Comparison of ENCODE assay signal across 11 mouse cellular contexts in the genomic region with DNA sequence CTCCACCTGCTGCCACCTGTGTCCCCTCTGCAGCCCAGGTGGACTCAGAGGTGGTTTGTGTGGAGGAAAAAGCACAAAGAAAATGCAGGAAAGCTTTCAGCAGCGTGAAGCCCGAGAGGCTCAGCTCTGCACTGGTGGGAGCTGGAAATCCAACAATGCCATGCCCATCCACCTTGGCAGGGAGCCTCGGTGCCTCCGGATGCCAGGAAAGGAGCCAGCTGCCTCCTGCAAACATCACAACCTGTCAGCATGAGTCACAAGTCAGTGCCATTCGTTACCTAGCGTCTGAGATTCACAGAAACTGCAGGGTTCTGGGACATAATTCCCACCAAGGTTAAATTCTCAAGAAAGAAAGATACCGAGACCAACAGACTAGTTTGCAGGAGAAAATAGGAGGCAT.
DNase-seq lines count a peak whose midpoint lies in the region; ATAC-seq and TF ChIP-seq lines count a peak whose summit lies in the region.
"Had no signal": no experiment of that assay in that cellular context is flagged by ENCODE, and none has a peak within 500 bp of the region (broad histone marks: within the 10 kb centered on the region; RNA-seq: fewer than 3 reads in every experiment).

No protein-coding gene starts in this region.

- no peaks in the 10 kb centered on the region for H3K9me3 ChIP-seq in hindbrain, postnatal 0 days (ENCODE audit: low read length)
- H3K9me3 ChIP-seq in hindbrain, embryonic 12.5 days (replicated peaks): no peaks in the 10 kb centered on the region

- WGBS in hindbrain, postnatal 0 days: 34% methylated on average over 7 of the region's 7 CpGs
- WGBS in hindbrain, embryonic 12.5 days: 84% methylated on average over 7 of the region's 7 CpGs

- DNase-seq in hindbrain, postnatal 0 days (ENCODE audit: low spot score): peak; percentile 68
- DNase-seq in adrenal gland, postnatal 25 days: peak; percentile 69
- DNase-seq in cerebellum, postnatal 25 days: peak; percentile 93 to 96
- DNase-seq in ovary, adult 18-20 months (ENCODE audit: low spot score): peak; percentile 19
- no peak for DNase-seq in T-cell, adult 2 months (ENCODE audit: low spot score)
- no peak for DNase-seq in gastrocnemius, adult 8-10 months (ENCODE audit: low spot score in 2 of 2)
- no peak for DNase-seq in gastrocnemius, postnatal 14 days
- DNase-seq: gastrocnemius, postnatal 36 days; lung, embryonic 14.5 days had no signal

- no peak for TF ChIP-seq CTCF in hindbrain, postnatal 0 days (IDR thresholded peaks at IDR 0.05; ENCODE audit: low read depth)

- H3K4me1 ChIP-seq in hindbrain, postnatal 0 days (ENCODE audit: insufficient read depth, low read length): peaks cover 12% of the 10 kb centered on the region; the same call in 1 of the 2 replicates
- peaks cover 30% of the 10 kb centered on the region for H3K4me1 ChIP-seq in hindbrain, embryonic 12.5 days

- H3K4me2 ChIP-seq in hindbrain, postnatal 0 days (ENCODE audit: low read depth, low read length): no peak overlapping the region
- H3K4me2 ChIP-seq in hindbrain, embryonic 12.5 days (replicated peaks): no peak overlapping the region
- H3K4me2 ChIP-seq: lung, embryonic 14.5 days had no signal

- no peaks in the 10 kb centered on the region for H3K36me3 ChIP-seq in hindbrain, postnatal 0 days (ENCODE audit: insufficient read depth, low read length)
- no peaks in the 10 kb centered on the region for H3K36me3 ChIP-seq in hindbrain, embryonic 12.5 days

- no peak overlapping the region for H3K9ac ChIP-seq in hindbrain, postnatal 0 days (replicated peaks; ENCODE audit: low read length)
- H3K9ac ChIP-seq in hindbrain, embryonic 12.5 days: no peak overlapping the region
- H3K9ac ChIP-seq: lung, embryonic 14.5 days had no signal

- no peaks in the 10 kb centered on the region for H3K27me3 ChIP-seq in hindbrain, postnatal 0 days (ENCODE audit: insufficient read depth, low read length)
- no peaks in the 10 kb centered on the region for H3K27me3 ChIP-seq in hindbrain, embryonic 12.5 days

- 0 out of 2 replicates have a peak overlapping the region, but pooled peaks have one; percentile 1 for H3K27ac ChIP-seq in hindbrain, postnatal 0 days
- H3K27ac ChIP-seq in hindbrain, embryonic 12.5 days: no peak overlapping the region
- H3K27ac ChIP-seq: kidney, postnatal 0 days had no signal

- intact Hi-C loops in gastrocnemius, postnatal 14 days (cut with DNase I; ENCODE audit: low total_unique reads): no loop called here

- H3K4me3 ChIP-seq in hindbrain, postnatal 0 days (ENCODE audit: low read length): no peak overlapping the region
- H3K4me3 ChIP-seq in hindbrain, embryonic 12.5 days: no peak overlapping the region

- ATAC-seq in hindbrain, postnatal 0 days: no peak
- ATAC-seq in hindbrain, embryonic 12.5 days (ENCODE audit: low FRiP score): no peak

Comparison
In these comparisons a context has a peak if more than half of its experiments do, and no peak if none do; other contexts are left out.
1. DNase-seq: peak in hindbrain, postnatal 0 days (single experiment), adrenal gland, postnatal 25 days (single experiment), cerebellum, postnatal 25 days (2 of 2) and ovary, adult 18-20 months (single experiment); none in T-cell, adult 2 months (single experiment), gastrocnemius, adult 8-10 months (0 of 2) and gastrocnemius, postnatal 14 days (single experiment).